Mouse (Mus musculus) T-helper 17 cell (primary cell): Measurements from ENCODE around the gene Qpctl.
"Not testable (repeated sequence)": the region's sequence is repeated elsewhere in the genome, so short reads cannot be mapped to it uniquely, and the experiment has no call there.

Experiments
- in situ Hi-C, 2 experiments: fragments of 300-600 bp; cut with MboI, MseI; formaldehyde crosslinking; loops; 1 replicate in 1 of 2; 2 replicates in 1 of 2; pipeline ENCODE4 v1.15.1; 2025; ENCODE audit warnings: high pct_unique_total_duplicates in 2 of 2

Gene Qpctl

GRCm38 (mm10) chr7:19163752-19164151 lies 14.7 kb upstream of the Qpctl start:
- in situ Hi-C loops, result no loop called here

GRCm38 (mm10) chr7:19162928-19163327 lies 13.8 kb upstream of the Qpctl start:
- in situ Hi-C loops, result no loop called here

GRCm38 (mm10) chr7:19160115-19160514 lies 11.0 kb upstream of the Qpctl start:
- in situ Hi-C loops, result no loop called here

GRCm38 (mm10) chr7:19159411-19159810 lies 10.3 kb upstream of the Qpctl start:
- in situ Hi-C loops, result loop anchor here in 1 of 2 experiments (5.0 kb wide), 1 partner anchor 123 kb away; the partner anchor contains the start of genes Ppm1n and Rtn2

- in situ Hi-C loops, result loop anchor here in 1 of 2 experiments (5.0 kb wide), 1 partner anchor 124 kb away; the partner anchor contains the start of genes Ppm1n and Rtn2
Observed at GRCm38 (mm10) chr7:19158601-19159000, 9.5 kb upstream of the Qpctl start.

GRCm38 (mm10) chr7:19157160-19157800 lies 8.2 kb upstream of the Qpctl start:
- in situ Hi-C loops, result loop anchor here in 1 of 2 experiments (5.0 kb wide), 1 partner anchor 125 kb away; the partner anchor contains the start of genes Ppm1n and Rtn2

GRCm38 (mm10) chr7:19155825-19156475 lies 6.9 kb upstream of the Qpctl start:
- in situ Hi-C loops, result loop anchor here in 1 of 2 experiments (5.0 kb wide), 1 partner anchor 126 kb away; the partner anchor contains the start of genes Ppm1n and Rtn2

GRCm38 (mm10) chr7:19154796-19155195 lies 5.7 kb upstream of the Qpctl start:
- in situ Hi-C loops, result loop anchor here in 1 of 2 experiments (5.0 kb wide), 1 partner anchor 128 kb away; the partner anchor contains the start of genes Ppm1n and Rtn2

- in situ Hi-C loops, result not testable (repeated sequence)
Observed at GRCm38 (mm10) chr7:19151121-19151520, 2.0 kb upstream of the Qpctl start.

- in situ Hi-C loops, result no loop called here
Observed at GRCm38 (mm10) chr7:19149626-19150025, 535 bp upstream of the Qpctl start, which contains the start of gene Snrpd2. Gene Snrpd2, plus strand, starts transcription at chr7:19149722.

GRCm38 (mm10) chr7:19148180-19148874 lies 764 bp downstream of the Qpctl start:
- in situ Hi-C loops, result no loop called here

GRCm38 (mm10) chr7:19147497-19148045 lies 1.5 kb downstream of the Qpctl start:
- in situ Hi-C loops, result no loop called here

GRCm38 (mm10) chr7:19146793-19147192 lies 2.3 kb downstream of the Qpctl start:
- in situ Hi-C loops, result no loop called here

- in situ Hi-C loops, result no loop called here
Observed at GRCm38 (mm10) chr7:19137380-19137779, 11.7 kb downstream of the Qpctl start.

- in situ Hi-C loops, result no loop called here
Observed at GRCm38 (mm10) chr7:19136673-19137334, 12.3 kb downstream of the Qpctl start.

GRCm38 (mm10) chr7:19136168-19136567 lies 12.9 kb downstream of the Qpctl start:
- in situ Hi-C loops, result no loop called here

- in situ Hi-C loops, result no loop called here
Observed at GRCm38 (mm10) chr7:19131324-19131848, 17.7 kb downstream of the Qpctl start.

- in situ Hi-C loops, result no loop called here
Observed at GRCm38 (mm10) chr7:19130657-19131056, 18.4 kb downstream of the Qpctl start.

- in situ Hi-C loops, result no loop called here
Observed at GRCm38 (mm10) chr7:19129396-19129795, 19.7 kb downstream of the Qpctl start.

GRCm38 (mm10) chr7:19127744-19128143 lies 21.3 kb downstream of the Qpctl start:
- in situ Hi-C loops, result no loop called here

GRCm38 (mm10) chr7:19124713-19125112 lies 24.4 kb downstream of the Qpctl start:
- in situ Hi-C loops, result no loop called here
